28 mouse cellular contexts compared by ENCODE assay signal in the genomic region with DNA sequence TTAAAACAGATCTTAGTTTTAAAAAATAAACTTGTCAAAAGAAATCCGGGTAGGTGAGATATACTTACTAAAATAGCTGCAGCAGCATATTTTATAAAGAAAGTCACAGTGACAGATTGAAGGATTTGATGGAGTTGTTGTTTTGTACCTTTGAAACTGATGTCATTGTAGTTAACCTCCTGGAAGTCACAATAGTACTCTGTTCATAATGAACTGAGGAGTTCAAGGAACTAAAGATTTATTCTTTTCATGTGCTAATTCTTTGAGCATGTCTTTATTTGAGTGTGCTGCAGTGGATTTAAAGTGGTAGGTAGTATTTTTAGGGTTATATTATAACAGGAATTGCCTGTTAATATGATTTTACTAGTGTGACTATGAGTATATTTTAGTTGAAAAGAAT.
"Had no signal": no experiment of that assay in that cellular context is flagged by ENCODE, and none has a peak within 500 bp of the region (broad histone marks: within the 10 kb centered on the region; RNA-seq: fewer than 3 reads in every experiment).

No protein-coding gene starts in this region.

- DNase-seq: gastrocnemius, postnatal 14 days; gastrocnemius, postnatal 36 days; heart, adult 11 months; heart, adult 2 months; heart, postnatal 14 days; heart, postnatal 36 days; kidney, adult 11 months; kidney, adult 2 months; kidney, adult 9 months; kidney, postnatal 14 days; kidney, postnatal 4 days; liver; liver, embryonic 13.5 days had no signal

- H3K4me2 ChIP-seq: heart, embryonic 11.5 days; heart, embryonic 13.5 days; heart, embryonic 15.5 days; hindbrain, embryonic 13.5 days; hindbrain, embryonic 15.5 days; kidney, embryonic 15.5 days; limb, embryonic 12.5 days; liver, embryonic 11.5 days; liver, embryonic 13.5 days; liver, embryonic 15.5 days had no signal

- H3K9me3 ChIP-seq: heart, embryonic 13.5 days; heart, embryonic 15.5 days; hindbrain, embryonic 13.5 days; hindbrain, embryonic 15.5 days; kidney, embryonic 15.5 days; limb, embryonic 10.5 days; limb, embryonic 12.5 days; liver, embryonic 13.5 days; liver, embryonic 15.5 days had no signal

- H3K4me1 ChIP-seq: heart, embryonic 13.5 days; heart, embryonic 15.5 days; hindbrain, embryonic 13.5 days; hindbrain, embryonic 15.5 days; kidney, embryonic 15.5 days; limb, embryonic 10.5 days; limb, embryonic 12.5 days; liver, embryonic 13.5 days; liver, embryonic 15.5 days had no signal

- ATAC-seq: hindbrain, postnatal 0 days; intestine, embryonic 16.5 days had no signal

- H3K27ac ChIP-seq: heart, adult 2 months; heart, embryonic 13.5 days; heart, embryonic 15.5 days; hindbrain, embryonic 13.5 days; hindbrain, embryonic 15.5 days; hindbrain, postnatal 0 days; kidney, embryonic 15.5 days; kidney, postnatal 0 days; layer of hippocampus, adult 2 months; left cerebral cortex, adult 2 months; limb, embryonic 10.5 days; limb, embryonic 12.5 days; liver, embryonic 13.5 days; liver, embryonic 15.5 days had no signal

- H3K4me3 ChIP-seq: heart, adult 2 months; heart, embryonic 13.5 days; heart, embryonic 15.5 days; hindbrain, embryonic 13.5 days; hindbrain, embryonic 15.5 days; kidney, embryonic 15.5 days; layer of hippocampus, adult 2 months; left cerebral cortex, adult 2 months; limb, embryonic 10.5 days; limb, embryonic 12.5 days; liver, embryonic 13.5 days; liver, embryonic 15.5 days had no signal

- H3K9ac ChIP-seq: heart, embryonic 13.5 days; heart, embryonic 15.5 days; hindbrain, embryonic 13.5 days; hindbrain, embryonic 15.5 days; kidney, embryonic 15.5 days; limb, embryonic 12.5 days; liver, embryonic 13.5 days; liver, embryonic 15.5 days had no signal

- H3K36me3 ChIP-seq: heart, embryonic 13.5 days; heart, embryonic 15.5 days; hindbrain, embryonic 13.5 days; hindbrain, embryonic 15.5 days; kidney, embryonic 15.5 days; limb, embryonic 10.5 days; limb, embryonic 12.5 days; liver, embryonic 13.5 days; liver, embryonic 15.5 days had no signal

- H3K27me3 ChIP-seq: heart, embryonic 13.5 days; heart, embryonic 15.5 days; hindbrain, embryonic 13.5 days; hindbrain, embryonic 15.5 days; kidney, embryonic 15.5 days; limb, embryonic 12.5 days; liver, embryonic 13.5 days; liver, embryonic 15.5 days had no signal
